Mouse (Mus musculus) retina, postnatal 1 day (tissue): ENCODE results near the gene Tiam1.

Source experiments
- DNase-seq: peaks from one replicate; pipeline ENCODE4 v3.0.0-alpha.2; 2012

The Tiam1 gene

DNA sequence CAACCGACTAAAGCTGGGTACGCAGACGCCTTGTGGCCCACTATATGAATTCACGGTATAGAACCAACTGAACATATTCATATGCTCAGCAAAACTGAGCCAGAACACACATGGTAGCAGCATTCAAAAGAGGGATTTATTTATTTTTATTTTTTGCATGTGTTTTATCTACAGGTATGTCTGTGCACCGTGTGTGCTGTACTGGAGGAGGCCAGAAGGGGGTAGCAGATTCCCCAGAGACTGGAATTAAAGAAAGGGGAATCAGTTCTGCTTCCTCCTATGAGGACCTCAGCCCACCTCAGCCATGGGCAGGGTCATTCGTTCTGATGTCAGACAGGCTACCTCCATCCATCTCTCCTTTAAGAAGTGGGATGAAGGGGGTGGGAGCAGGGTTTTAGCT is 273.5 kb downstream of the Tiam1 start:
- DNase-seq: no peak

DNA sequence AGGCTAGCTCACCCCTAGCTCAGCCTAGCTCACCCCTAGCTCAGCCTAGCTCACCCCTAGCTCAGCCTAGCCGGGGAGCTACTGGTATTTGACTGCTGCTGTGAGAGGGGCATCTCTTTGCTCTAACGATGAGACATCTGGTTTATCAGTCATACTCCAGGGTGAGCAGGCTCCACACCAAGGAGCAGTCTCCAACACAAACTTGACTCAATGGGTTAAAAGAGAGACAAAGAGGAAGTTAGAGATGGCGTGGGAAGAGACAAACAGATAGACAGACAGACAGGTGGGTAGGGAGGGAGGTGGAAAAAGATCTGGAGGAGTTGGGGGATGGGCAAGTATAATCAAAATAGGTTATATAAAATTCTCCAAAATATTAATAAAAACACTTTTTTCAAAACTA is 275.1 kb downstream of the Tiam1 start:
- no peak for DNase-seq

GRCm38 (mm10) chr16:89867212-89867829 is 276.2 kb downstream of the Tiam1 start:
- no peak for DNase-seq

GRCm38 (mm10) chr16:89865136-89865535 is 278.4 kb downstream of the Tiam1 start:
- DNase-seq: no peak

- no peak for DNase-seq
These were observed 278.9 kb downstream of the Tiam1 start for GRCm38 (mm10) chr16:89864710-89865109.

GRCm38 (mm10) chr16:89863264-89863663 is 280.3 kb downstream of the Tiam1 start:
- DNase-seq: peak; percentile 94

GRCm38 (mm10) chr16:89861531-89861930 is 282.0 kb downstream of the Tiam1 start:
- DNase-seq: no peak

- peak; percentile 48 for DNase-seq
These were observed 282.9 kb downstream of the Tiam1 start for GRCm38 (mm10) chr16:89860708-89861107.

GRCm38 (mm10) chr16:89857666-89858065 is 285.9 kb downstream of the Tiam1 start:
- DNase-seq: no peak

DNA sequence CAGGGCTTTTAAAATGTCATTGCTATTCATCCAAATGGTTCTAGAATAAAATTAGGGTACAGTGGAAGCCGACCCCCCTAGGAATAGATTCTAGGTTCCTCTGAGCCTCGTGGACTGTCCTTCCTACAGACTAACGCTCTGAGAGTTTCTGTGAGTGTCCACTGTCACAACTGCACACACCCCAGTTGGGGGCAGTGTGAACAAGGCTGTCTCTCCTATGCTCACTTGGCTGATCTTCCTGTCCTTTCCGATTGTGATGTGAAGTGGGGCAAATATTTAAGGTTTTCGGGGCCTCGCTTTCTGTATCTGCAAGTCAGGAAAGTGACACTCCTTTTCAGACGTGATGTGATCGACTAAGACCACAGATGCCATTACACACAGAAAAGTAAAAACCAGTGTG is 288.8 kb downstream of the Tiam1 start:
- DNase-seq: peak; percentile 36

GRCm38 (mm10) chr16:89851333-89851732 is 292.2 kb downstream of the Tiam1 start:
- no peak for DNase-seq

DNA sequence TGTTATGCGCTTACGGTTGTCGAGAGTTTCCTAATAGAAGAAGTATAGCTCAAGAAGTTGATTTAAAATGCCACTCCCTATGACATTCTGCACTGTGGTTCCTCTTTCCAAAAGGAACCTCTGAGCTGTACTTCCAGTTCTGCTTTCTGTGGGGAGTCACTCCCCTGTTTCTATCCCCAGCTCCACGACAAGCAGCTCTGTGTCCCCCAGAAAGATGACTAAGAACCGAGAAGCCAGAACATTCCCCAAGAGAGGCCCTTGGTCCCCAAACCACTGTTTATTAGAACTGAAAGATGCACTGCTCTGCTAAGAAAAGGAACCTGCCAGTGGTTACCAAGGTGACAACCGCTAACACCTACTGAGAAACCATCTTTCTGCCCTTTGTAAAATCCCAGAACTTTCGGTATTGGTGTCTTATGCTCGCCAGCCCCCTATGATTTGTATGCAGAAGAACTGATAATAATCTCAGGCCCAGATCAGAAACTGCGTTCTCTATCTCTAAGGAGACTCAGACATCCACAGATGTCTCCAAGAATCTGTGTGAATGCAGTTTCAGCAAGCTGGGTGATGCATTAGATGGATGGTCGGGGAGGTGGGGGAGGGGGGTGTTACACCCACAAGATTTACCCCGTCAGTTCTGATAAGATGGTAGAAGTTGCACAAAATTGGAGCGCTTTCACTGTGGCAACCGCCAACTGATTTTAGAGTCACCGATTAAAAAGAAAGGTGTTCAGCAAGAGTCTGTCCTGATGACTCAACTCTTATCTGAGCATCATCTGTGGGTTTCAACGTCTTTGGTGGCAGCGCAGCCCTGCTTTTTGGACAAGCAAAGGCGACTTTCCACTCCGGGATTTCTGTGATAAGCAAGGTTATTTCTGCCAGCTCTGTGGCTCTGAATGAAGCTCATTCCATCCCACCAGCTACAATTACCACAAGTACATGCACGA is 294.6 kb downstream of the Tiam1 start:
- DNase-seq: no peak

GRCm38 (mm10) chr16:89848179-89848578 is 295.4 kb downstream of the Tiam1 start:
- DNase-seq: no peak

GRCm38 (mm10) chr16:89845461-89845860 is 298.1 kb downstream of the Tiam1 start:
- no peak for DNase-seq

GRCm38 (mm10) chr16:89844580-89844979 is 299.0 kb downstream of the Tiam1 start:
- peak; percentile 80 for DNase-seq

- no peak for DNase-seq
These were observed 301.7 kb downstream of the Tiam1 start for GRCm38 (mm10) chr16:89841894-89842293.

DNA sequence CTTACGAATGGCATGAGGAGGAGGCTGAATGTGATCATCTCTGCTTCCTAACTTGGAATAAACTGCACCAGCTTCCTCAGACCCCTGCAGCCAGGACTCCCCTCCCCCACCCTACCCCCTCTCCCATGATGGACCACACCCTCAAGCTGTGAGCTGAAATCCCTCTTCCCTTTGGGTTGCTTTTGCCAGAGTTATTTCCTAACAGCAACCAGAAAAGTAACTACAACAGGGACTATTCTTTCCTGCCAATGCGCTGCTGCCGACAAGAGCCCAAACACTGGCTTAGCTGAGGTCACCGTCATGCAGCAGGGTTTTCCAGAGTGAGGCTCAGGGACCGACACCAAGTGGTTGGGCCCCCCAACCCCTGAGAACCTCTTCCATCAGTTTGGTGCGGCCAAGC is 303.2 kb downstream of the Tiam1 start:
- DNase-seq: no peak

- DNase-seq: no peak
These were observed 303.7 kb downstream of the Tiam1 start for GRCm38 (mm10) chr16:89839829-89840228.

- no peak for DNase-seq
These were observed 306.5 kb downstream of the Tiam1 start for GRCm38 (mm10) chr16:89837096-89837495.

DNA sequence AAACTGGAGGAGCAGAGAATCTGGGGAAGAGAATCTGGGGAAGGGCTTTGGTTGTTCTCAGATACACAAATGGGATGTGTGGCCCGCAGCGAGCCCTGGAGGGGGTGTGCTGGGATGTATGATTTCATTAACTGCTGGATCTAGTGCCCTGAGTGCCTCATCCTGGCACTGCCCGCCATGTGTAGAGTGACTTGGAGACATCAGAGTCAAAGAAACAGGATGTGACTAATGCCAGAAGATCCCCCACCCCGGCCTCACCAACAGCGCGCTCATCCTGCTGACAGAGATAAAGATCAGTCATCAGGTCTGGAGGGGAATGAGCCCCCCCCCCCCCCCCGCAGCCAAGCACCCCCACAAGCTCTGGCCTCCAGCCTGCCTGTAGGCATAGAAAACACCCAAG is 308.0 kb downstream of the Tiam1 start:
- DNase-seq: no peak

DNA sequence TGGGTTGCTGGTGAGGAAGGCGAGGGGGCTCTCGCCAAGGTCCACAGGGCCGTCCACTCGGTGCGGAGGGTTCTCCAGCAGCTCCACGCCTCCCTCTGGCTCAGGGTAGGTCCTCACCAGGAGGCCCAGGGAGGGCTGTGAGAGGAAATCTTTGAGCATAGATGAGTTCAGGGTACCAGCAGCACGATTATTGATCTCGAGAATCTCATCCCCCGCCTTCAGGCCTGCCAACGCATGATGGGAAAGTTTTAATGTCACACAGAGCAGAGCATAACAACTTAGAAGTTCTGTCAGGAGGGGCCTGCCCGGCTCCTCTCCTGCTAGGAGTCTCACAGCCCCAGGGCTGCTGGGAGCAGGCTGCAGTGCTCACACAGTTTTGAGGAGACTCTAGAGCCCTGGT is 310.6 kb downstream of the Tiam1 start:
- DNase-seq: no peak

DNA sequence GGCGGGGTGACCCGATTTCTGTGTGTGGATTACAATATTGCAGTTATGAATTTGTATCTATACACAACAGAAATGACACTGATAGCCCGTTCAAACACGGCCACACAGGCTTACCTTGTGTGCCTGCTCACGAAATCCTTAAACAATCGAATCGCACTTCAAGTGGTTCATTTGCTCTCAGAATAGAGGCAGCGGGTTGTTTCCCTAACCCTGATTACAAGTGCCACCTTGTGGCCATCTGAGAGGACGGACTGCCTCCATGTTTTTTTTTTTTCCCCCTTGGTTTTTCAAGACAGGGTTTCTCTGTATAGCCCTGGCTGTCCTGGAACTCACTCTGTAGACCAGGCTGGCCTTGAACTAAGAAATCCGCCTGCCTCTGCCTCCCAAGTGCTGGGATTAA is 312.4 kb downstream of the Tiam1 start:
- peak; percentile 68 for DNase-seq

DNA sequence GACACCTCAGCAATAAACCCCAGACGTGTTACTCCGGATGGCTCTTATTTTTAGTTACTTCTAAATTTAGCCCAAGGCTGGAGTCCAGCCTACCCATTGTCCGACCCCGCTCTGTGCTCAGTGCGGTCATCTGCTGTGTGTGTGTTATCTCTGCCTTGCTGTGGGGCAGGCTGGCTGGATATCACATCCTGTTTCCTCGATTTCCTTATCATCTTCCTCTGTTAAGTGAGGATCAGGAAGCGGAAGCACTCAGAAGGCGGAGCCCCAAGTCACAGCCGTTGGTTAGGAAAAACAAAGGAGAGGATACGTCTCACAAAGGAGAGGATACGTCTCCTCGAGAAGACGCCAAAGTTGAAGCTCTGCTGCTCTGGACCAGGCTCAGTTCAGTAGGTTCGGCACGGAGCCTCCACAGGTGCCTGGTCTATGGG is 313.3 kb downstream of the Tiam1 start:
- DNase-seq: no peak

GRCm38 (mm10) chr16:89827496-89828125 is 316.0 kb downstream of the Tiam1 start:
- no peak for DNase-seq
